Mouse (Mus musculus): ENCODE results near the gene Epop. TPM values are rescaled to one million over a fixed set of nuclear protein-coding genes. Genes with fewer than 3 reads are reported as not detected.

The Epop gene
- polyA plus RNA-seq, 1 experiment from 2014 or later, result 13.0 TPM

DNA sequence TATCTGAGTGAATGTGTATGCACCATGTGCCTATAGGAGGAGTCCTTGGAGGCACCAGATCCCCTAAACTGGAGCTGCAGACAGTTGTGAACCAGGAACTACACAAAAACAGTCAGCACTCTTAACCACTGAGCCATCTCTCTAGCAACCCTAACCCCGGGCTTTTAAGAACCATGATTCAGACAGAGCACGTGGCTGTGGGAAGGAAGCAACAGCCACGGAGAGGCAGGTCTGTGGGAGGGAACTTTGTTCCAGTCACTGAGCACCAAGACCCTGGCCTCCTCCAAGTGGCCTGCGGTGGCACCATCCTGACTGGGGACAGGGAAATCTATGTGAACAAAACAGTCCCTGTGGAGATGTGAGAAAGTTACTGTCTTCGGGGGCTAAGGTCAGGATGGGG is 37.6 kb downstream of the Epop start:
- no peak overlapping the region for H3K4me3 ChIP-seq
- no peak overlapping the region for H3K27ac ChIP-seq (replicated peaks)
- H3K9me3 ChIP-seq, result no peaks in the 10 kb centered on the region
- 30% methylated on average over 5 of the region's 5 CpGs for WGBS
- no peak for DNase-seq (ENCODE audit: low spot score)
- no peaks in the 10 kb centered on the region for H3K36me3 ChIP-seq (replicated peaks)
- peaks cover 34% of the 10 kb centered on the region for H3K27me3 ChIP-seq (replicated peaks; ENCODE audit: low read depth, poor library complexity, severe bottlenecking)
- peaks cover 22% of the 10 kb centered on the region for H3K4me1 ChIP-seq

DNA sequence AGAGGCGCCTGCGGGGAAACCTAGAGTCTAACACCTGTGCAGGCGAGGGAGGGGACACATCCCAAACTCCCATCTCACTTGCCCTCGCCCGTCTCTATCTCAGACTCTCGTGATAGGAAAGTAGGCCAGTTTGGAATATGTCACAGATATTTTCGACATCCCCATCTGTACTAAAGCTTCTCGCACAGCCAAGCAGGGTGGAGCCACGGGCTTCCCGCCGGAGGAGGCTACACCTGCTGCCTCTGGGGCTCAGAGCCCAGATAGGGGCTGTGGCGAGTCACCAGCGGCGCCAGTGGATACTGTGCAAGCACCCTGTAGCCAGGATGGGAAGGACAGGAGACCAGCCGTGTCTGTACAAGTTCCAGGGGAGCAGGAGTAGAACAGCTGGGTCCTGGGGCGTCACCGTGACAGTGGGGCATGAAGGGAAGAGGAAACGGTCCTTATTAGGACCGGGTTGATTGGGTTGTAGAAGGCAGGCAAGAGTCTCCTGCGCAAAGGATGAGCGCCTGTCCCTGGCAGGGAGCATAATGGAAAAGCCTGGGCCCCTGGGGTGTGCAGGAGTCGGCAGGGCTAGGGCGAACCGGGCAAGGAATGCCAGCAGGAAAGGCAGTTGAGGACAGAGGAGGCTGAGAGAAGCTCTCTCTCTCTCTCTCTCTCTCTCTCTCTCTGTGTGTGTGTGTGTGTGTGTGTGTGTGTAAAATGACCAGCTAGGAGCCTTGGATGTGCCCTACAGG is 39.1 kb downstream of the Epop start:
- Histone ChIP-seq H3K27ac (replicated peaks) (no peak overlapping the region), H3K36me3 (replicated peaks) (no peaks in the 10 kb centered on the region), H3K4me3 (no peak overlapping the region), H3K27me3 (replicated peaks; ENCODE audit: low read depth, poor library complexity, severe bottlenecking) (peaks cover 37% of the 10 kb centered on the region), H3K4me1 (peaks cover 25% of the 10 kb centered on the region), H3K9me3 (no peaks in the 10 kb centered on the region)
- WGBS, result 28% methylated on average over 24 of the region's 24 CpGs
- no peak for DNase-seq (ENCODE audit: low spot score)

DNA sequence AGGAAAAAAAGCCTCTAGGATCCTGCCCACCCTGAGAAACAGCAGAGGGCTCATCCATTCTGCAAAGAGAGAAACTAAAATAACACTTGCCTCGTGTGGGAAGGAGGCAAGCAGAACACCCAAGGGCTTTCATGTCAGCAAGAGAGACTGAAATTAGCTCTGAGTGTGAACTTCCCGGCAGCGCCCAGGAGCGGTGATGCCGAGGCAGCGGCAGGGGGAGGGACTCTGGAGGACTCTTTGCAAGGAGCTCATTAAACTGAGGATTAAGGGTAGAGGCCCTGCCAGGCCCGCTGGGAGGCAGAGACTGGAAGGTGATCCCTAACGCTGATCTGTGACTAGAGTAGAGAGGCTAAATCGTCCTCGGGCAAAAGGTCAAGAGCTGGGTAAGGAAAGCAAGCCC is 40.3 kb downstream of the Epop start:
- no peak overlapping the region for H3K27ac ChIP-seq (replicated peaks)
- H3K36me3 ChIP-seq (replicated peaks), result no peaks in the 10 kb centered on the region
- H3K4me1 ChIP-seq, result peaks cover 25% of the 10 kb centered on the region
- 0 out of 2 replicates have a peak overlapping the region, but pooled peaks have one; percentile 13 for H3K4me3 ChIP-seq
- peaks cover 37% of the 10 kb centered on the region for H3K27me3 ChIP-seq (replicated peaks; ENCODE audit: low read depth, poor library complexity, severe bottlenecking)
- WGBS, result 3% methylated on average over 10 of the region's 10 CpGs
- no peaks in the 10 kb centered on the region for H3K9me3 ChIP-seq
- peak; percentile 62 for DNase-seq (ENCODE audit: low spot score)

DNA sequence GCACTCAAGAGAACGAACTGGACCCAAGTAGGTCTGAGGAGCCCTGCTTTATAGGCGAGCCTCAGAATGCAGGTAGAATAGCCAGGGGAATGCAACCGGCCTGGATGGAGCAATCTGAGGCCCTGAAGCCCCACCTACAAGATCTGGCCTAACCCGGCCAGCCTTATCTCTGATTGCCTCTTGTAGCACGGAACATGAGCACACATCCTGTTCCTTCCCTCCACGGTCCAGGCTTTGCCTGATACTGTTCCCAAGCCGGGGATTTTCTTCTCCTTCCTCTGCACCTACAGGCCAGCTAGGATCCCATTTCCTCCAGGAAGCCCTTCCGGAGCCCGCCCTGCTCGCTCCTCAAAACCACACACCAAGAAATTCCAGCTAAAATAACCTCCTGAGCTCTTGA is 43.6 kb downstream of the Epop start:
- 62% methylated on average over 10 of the region's 10 CpGs for WGBS
- no peaks in the 10 kb centered on the region for H3K36me3 ChIP-seq (replicated peaks)
- peaks cover 28% of the 10 kb centered on the region for H3K27me3 ChIP-seq (replicated peaks; ENCODE audit: low read depth, poor library complexity, severe bottlenecking)
- H3K4me1 ChIP-seq, result peaks cover 25% of the 10 kb centered on the region
- no peak overlapping the region for H3K27ac ChIP-seq (replicated peaks)
- no peak overlapping the region for H3K4me3 ChIP-seq
- no peaks in the 10 kb centered on the region for H3K9me3 ChIP-seq
- no peak for DNase-seq (ENCODE audit: low spot score)

DNA sequence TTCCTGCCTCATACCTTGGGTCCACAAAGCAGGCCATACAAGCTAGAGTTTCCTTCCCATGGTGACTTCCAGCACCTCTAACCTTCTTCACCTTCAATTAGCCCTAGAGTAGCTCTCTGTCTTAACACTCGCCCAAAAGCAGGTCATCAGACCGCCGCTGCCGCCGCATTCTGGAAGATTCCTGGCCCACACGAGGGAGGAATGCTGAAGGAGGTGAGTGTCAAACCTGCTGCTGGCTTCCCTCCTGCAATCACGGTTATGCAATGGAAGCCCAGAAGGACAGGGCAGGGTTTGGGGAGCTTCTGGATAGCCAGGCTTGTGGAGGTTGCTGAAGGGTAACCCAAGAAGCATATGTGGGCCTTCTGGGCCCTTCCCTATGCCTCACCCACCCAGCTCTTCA is 45.0 kb downstream of the Epop start:
- H3K4me1 ChIP-seq, result peaks cover 17% of the 10 kb centered on the region
- H3K36me3 ChIP-seq (replicated peaks), result no peaks in the 10 kb centered on the region
- 74% methylated on average over 7 of the region's 7 CpGs for WGBS
- no peak overlapping the region for H3K27ac ChIP-seq (replicated peaks)
- H3K4me3 ChIP-seq, result no peak overlapping the region
- no peak for DNase-seq (ENCODE audit: low spot score)
- H3K27me3 ChIP-seq (replicated peaks; ENCODE audit: low read depth, poor library complexity, severe bottlenecking), result peaks cover 30% of the 10 kb centered on the region
- H3K9me3 ChIP-seq, result no peaks in the 10 kb centered on the region

DNA sequence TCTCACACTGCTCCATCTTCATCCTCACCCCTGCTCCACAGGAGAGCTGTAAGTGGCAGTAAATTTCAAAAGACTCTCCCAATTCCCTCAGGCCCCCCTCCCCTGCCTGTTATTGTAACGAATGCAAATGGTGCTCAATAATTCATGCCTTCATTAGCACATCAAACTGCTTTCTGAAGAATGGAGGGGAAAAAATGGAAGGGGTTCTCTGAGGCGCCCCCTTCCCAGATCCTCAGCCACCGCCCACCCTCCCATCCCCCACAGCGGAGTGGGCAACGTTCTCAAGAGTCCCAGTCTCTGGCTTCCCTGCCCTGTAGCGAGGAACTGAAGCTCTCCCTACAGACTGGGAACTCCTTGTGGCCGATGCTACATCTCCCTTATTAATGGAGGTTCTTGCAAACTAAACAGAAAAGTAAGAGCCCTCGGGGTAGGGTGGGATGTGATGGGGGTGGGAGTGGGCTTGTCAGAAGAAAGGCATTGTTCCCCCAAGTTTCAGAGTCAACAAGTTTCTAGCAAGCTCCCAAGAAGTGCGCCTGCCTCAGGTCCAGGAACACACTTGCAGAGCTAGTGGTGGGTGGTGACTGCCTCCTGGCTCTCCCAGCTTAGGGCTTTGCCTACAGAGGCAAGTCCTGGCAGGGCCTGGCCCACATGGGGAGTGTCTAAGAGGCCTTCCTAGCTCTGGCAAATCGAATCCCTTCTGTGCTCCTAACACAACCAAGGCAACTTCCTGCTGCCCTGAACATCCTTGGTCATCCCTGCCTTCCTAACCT is 50.2 kb downstream of the Epop start:
- Histone ChIP-seq H3K36me3 (replicated peaks) (no peaks in the 10 kb centered on the region), H3K27ac (replicated peaks) (no peak overlapping the region), H3K4me1 (peaks cover 42% of the 10 kb centered on the region), H3K4me3 (0 out of 2 replicates have a peak overlapping the region, but pooled peaks have one; percentile 21), H3K9me3 (no peaks in the 10 kb centered on the region), H3K27me3 (replicated peaks; ENCODE audit: low read depth, poor library complexity, severe bottlenecking) (peaks cover 66% of the 10 kb centered on the region)
- 14% methylated on average over 10 of the region's 10 CpGs for WGBS
- no peak for DNase-seq (ENCODE audit: low spot score)

DNA sequence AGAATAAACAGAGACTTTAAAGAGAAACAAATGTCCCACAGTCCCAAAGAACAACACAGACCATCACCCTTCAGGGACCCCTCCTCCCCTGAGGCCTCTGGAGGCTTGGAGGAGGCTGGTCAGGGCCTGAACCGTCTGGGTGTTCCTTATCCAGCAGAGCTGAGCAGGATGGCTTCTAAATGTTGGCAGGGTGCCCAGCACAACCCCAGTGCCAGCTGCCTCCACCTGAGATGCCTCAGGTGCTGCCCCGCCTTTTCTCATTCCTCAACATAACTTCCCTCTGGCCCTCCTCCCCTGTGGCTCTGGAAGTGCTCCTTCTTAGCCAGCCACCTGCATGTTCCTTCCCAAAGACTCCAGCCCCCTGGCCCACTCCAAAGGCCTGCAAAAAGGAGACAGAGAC is 51.2 kb downstream of the Epop start:
- Histone ChIP-seq H3K4me1 (peaks cover 52% of the 10 kb centered on the region), H3K27ac (replicated peaks) (0 out of 2 replicates have a peak overlapping the region, but pooled peaks have one; percentile 7), H3K9me3 (no peaks in the 10 kb centered on the region), H3K36me3 (replicated peaks) (no peaks in the 10 kb centered on the region), H3K4me3 (0 out of 2 replicates have a peak overlapping the region, but pooled peaks have one; percentile 2), H3K27me3 (replicated peaks; ENCODE audit: low read depth, poor library complexity, severe bottlenecking) (peaks cover 75% of the 10 kb centered on the region)
- DNase-seq (ENCODE audit: low spot score), result no peak
- WGBS, result 33% methylated on average over 2 of the region's 2 CpGs

Small RNA genes lying within 50 kb of the gene (microRNA-seq; reads per million reads assigned to microRNA genes)
- gene Gm24158 (0.91 reads per million), gene Mir6927 (1.8 reads per million)

Other genes with a start within 250 kb of the Epop start
- gene Arhgap23, start 214.2 kb downstream of the Epop start, polyA plus RNA-seq (2016; fragmentation: Nextera tagmentation; extraction: Ambion mirVana), result 2.4 TPM in 2 replicates
- gene 4933428G20Rik, start 129.4 kb downstream of the Epop start, polyA plus RNA-seq (2016; fragmentation: Nextera tagmentation; extraction: Ambion mirVana), result 0.35 and 0.54 TPM in 2 replicates
- gene Srcin1, start 53.5 kb downstream of the Epop start, polyA plus RNA-seq (2016; fragmentation: Nextera tagmentation; extraction: Ambion mirVana), result 0.72 and 0.80 TPM in 2 replicates
- 2.1 and 2.2 TPM in 2 replicates for gene Mllt6, start 33.7 kb upstream of the Epop start, polyA plus RNA-seq (2016; fragmentation: Nextera tagmentation; extraction: Ambion mirVana)
- 18.2 and 20.0 TPM in 2 replicates for gene Cisd3, start 56.1 kb upstream of the Epop start, polyA plus RNA-seq (2016; fragmentation: Nextera tagmentation; extraction: Ambion mirVana)
- gene Pcgf2, start 70.8 kb upstream of the Epop start, polyA plus RNA-seq (2016; fragmentation: Nextera tagmentation; extraction: Ambion mirVana), result 23.2 and 24.1 TPM in 2 replicates
- 634 and 654 TPM in 2 replicates for gene Psmb3, start 73.7 kb upstream of the Epop start, polyA plus RNA-seq (2016; fragmentation: Nextera tagmentation; extraction: Ambion mirVana)
- gene Pip4k2b, start 115.0 kb upstream of the Epop start, polyA plus RNA-seq (2016; fragmentation: Nextera tagmentation; extraction: Ambion mirVana), result 1.9 and 2.1 TPM in 2 replicates
- 22.0 and 24.2 TPM in 2 replicates for gene Cwc25, start 136.9 kb upstream of the Epop start, polyA plus RNA-seq (2016; fragmentation: Nextera tagmentation; extraction: Ambion mirVana)
- 0.85 and 1.1 TPM in 2 replicates for gene 1700001P01Rik, start 146.2 kb upstream of the Epop start, polyA plus RNA-seq (2016; fragmentation: Nextera tagmentation; extraction: Ambion mirVana)
- gene Rpl23, start 152.7 kb upstream of the Epop start, polyA plus RNA-seq (2016; fragmentation: Nextera tagmentation; extraction: Ambion mirVana), result 481 and 487 TPM in 2 replicates
- 90.5 and 98.7 TPM in 2 replicates for gene Lasp1, start 169.3 kb upstream of the Epop start, polyA plus RNA-seq (2016; fragmentation: Nextera tagmentation; extraction: Ambion mirVana)
- 14.0 and 16.0 TPM in 2 replicates for gene B230217C12Rik, start 211.1 kb upstream of the Epop start, polyA plus RNA-seq (2016; fragmentation: Nextera tagmentation; extraction: Ambion mirVana)